Mouse (Mus musculus): ENCODE measurements around the gene Nadk. TPM values are rescaled to one million over a fixed set of nuclear protein-coding genes. Genes with fewer than 3 reads are reported as not detected.

Gene Nadk
- polyA plus RNA-seq, 1 experiment from 2014 or later: 80.0 TPM

Other genes starting within 250 kb of the Nadk start
- gene Prkcz, start 201.0 kb upstream of the Nadk start, polyA plus RNA-seq (2015; fragmentation: Nextera tagmentation; extraction: Ambion mirVana): 93.2 and 93.9 TPM in 2 replicates
- 0.46 and 0.50 TPM in 2 replicates for gene Gabrd, start 164.3 kb upstream of the Nadk start, polyA plus RNA-seq (2015; fragmentation: Nextera tagmentation; extraction: Ambion mirVana)
- 4.5 and 5.0 TPM in 2 replicates for gene Cfap74, start 153.2 kb upstream of the Nadk start, polyA plus RNA-seq (2015; fragmentation: Nextera tagmentation; extraction: Ambion mirVana)
- gene Tmem52, start 93.3 kb upstream of the Nadk start, polyA plus RNA-seq (2015; fragmentation: Nextera tagmentation; extraction: Ambion mirVana): 0.34 TPM in 1 of 2 replicates, not detected in the other
- gene Gnb1, start 71.0 kb upstream of the Nadk start, polyA plus RNA-seq (2015; fragmentation: Nextera tagmentation; extraction: Ambion mirVana): 1,017 and 1,097 TPM in 2 replicates
- 12.3 and 16.4 TPM in 2 replicates for gene Slc35e2, start 39.0 kb downstream of the Nadk start, polyA plus RNA-seq (2015; fragmentation: Nextera tagmentation; extraction: Ambion mirVana)
- 50.0 and 54.9 TPM in 2 replicates for gene Cdk11b, start 62.5 kb downstream of the Nadk start, polyA plus RNA-seq (2015; fragmentation: Nextera tagmentation; extraction: Ambion mirVana)
- not detected in 2 replicates for gene Gm10563, start 83.0 kb downstream of the Nadk start, polyA plus RNA-seq (2015; fragmentation: Nextera tagmentation; extraction: Ambion mirVana)
- gene Mmp23, start 91.0 kb downstream of the Nadk start, polyA plus RNA-seq (2015; fragmentation: Nextera tagmentation; extraction: Ambion mirVana): 2.9 and 5.3 TPM in 2 replicates
- 54.4 and 55.7 TPM in 2 replicates for gene Mib2, start 106.8 kb downstream of the Nadk start, polyA plus RNA-seq (2015; fragmentation: Nextera tagmentation; extraction: Ambion mirVana)
- 14.2 and 15.5 TPM in 2 replicates for gene Fndc10, start 132.0 kb downstream of the Nadk start, polyA plus RNA-seq (2015; fragmentation: Nextera tagmentation; extraction: Ambion mirVana)
- 166 and 178 TPM in 2 replicates for gene Ssu72, start 142.4 kb downstream of the Nadk start, polyA plus RNA-seq (2015; fragmentation: Nextera tagmentation; extraction: Ambion mirVana)
- 17.4 and 22.2 TPM in 2 replicates for gene Tmem240, start 172.4 kb downstream of the Nadk start, polyA plus RNA-seq (2015; fragmentation: Nextera tagmentation; extraction: Ambion mirVana)
- gene Atad3a, start 198.7 kb downstream of the Nadk start, polyA plus RNA-seq (2015; fragmentation: Nextera tagmentation; extraction: Ambion mirVana): 93.9 and 100 TPM in 2 replicates
- 38.0 and 39.0 TPM in 2 replicates for gene Vwa1, start 212.3 kb downstream of the Nadk start, polyA plus RNA-seq (2015; fragmentation: Nextera tagmentation; extraction: Ambion mirVana)
- 0.89 and 1.3 TPM in 2 replicates for gene Tmem88b, start 223.5 kb downstream of the Nadk start, polyA plus RNA-seq (2015; fragmentation: Nextera tagmentation; extraction: Ambion mirVana)
- not detected in 2 replicates for gene Ankrd65, start 228.1 kb downstream of the Nadk start, polyA plus RNA-seq (2015; fragmentation: Nextera tagmentation; extraction: Ambion mirVana)
- 251 and 267 TPM in 2 replicates for gene Mrpl20, start 240.5 kb downstream of the Nadk start, polyA plus RNA-seq (2015; fragmentation: Nextera tagmentation; extraction: Ambion mirVana)